Mouse (Mus musculus) MEL (cell line): ENCODE measurements around the gene Ankrd22. TPM values are rescaled to one million over a fixed set of nuclear protein-coding genes. Genes with fewer than 3 reads are reported as not detected.

Source experiments
- DNase-seq: peaks from one replicate; pipeline ENCODE4 v3.0.0; 2011; ENCODE audit warnings: low read depth, low spot score
- H3K27ac ChIP-seq: 2 replicates; pipeline ENCODE4 v1.5.1; 2012; ENCODE audit warnings: low read depth, mild to moderate bottlenecking, control low read depth, low read length, moderate library complexity; ENCODE audit not compliant: control insufficient read depth
- H3K27me3 ChIP-seq, 2 experiments: fragments of 150-350 bp in 1 of 2; sonication (generic) in 1 of 2; 2 replicates each; pipeline ENCODE4 v1.6.1; 2012; ENCODE audit warnings: low read length in 2 of 2, mild to moderate bottlenecking in 2 of 2, improper control_type of control experiment in 1 of 2, moderate library complexity in 1 of 2; ENCODE audit not compliant: insufficient read depth in 2 of 2, control insufficient read depth in 1 of 2
- H3K36me3 ChIP-seq, 2 experiments: 2 replicates each; pipeline ENCODE4 v1.6.1; 2012 to 2014; ENCODE audit warnings: low read length in 2 of 2, improper control_type of control experiment in 1 of 2, inconsistent platforms in 1 of 2, mild to moderate bottlenecking in 1 of 2; ENCODE audit not compliant: insufficient read depth in 2 of 2, control insufficient read depth in 1 of 2
- H3K4me1 ChIP-seq, 2 experiments: fragments of 150-350 bp in 1 of 2; sonication (generic) in 1 of 2; 2 replicates each; pipeline ENCODE4 v1.6.1; 2012; ENCODE audit warnings: low read length in 2 of 2, improper control_type of control experiment in 1 of 2, mild to moderate bottlenecking in 1 of 2; ENCODE audit not compliant: insufficient read depth in 2 of 2, control insufficient read depth in 1 of 2
- H3K4me3 ChIP-seq, 2 experiments: fragments of 150-350 bp in 1 of 2; sonication (generic) in 1 of 2; 2 replicates each; pipeline ENCODE4 v1.5.1; 2012; ENCODE audit warnings: low read depth in 2 of 2, low read length in 2 of 2, mild to moderate bottlenecking in 2 of 2, moderate library complexity in 2 of 2, control low read depth in 1 of 2, improper control_type of control experiment in 1 of 2; ENCODE audit not compliant: control insufficient read depth in 1 of 2, insufficient read depth in 1 of 2
- H3K79me2 ChIP-seq: 2 replicates; pipeline ENCODE4 v1.6.1; 2012; ENCODE audit warnings: mild to moderate bottlenecking, low read length, moderate library complexity; ENCODE audit not compliant: control insufficient read depth, poor library complexity, insufficient read depth
- H3K9ac ChIP-seq: 2 replicates; pipeline ENCODE4 v1.6.1; 2012; ENCODE audit warnings: low read depth, mild to moderate bottlenecking, control low read depth, low read length, moderate library complexity; ENCODE audit not compliant: control insufficient read depth, poor library complexity, severe bottlenecking
- H3K9me3 ChIP-seq: fragments of 150-350 bp; sonication (generic); replicated peaks from 2 replicates; pipeline ENCODE4 v1.6.1; 2012; ENCODE audit warnings: mild to moderate bottlenecking, low read length, improper control_type of control experiment, moderate library complexity; ENCODE audit not compliant: insufficient read depth
- BHLHE40 ChIP-seq: IDR thresholded peaks from 2 replicates; pipeline ENCODE4 v1.6.1; 2012; ENCODE audit warnings: low read depth, mild to moderate bottlenecking, inconsistent platforms, low read length, improper control_type of control experiment, borderline replicate concordance
- CHD1 ChIP-seq: IDR thresholded peaks from 2 replicates; pipeline ENCODE4 v1.6.1; 2012; ENCODE audit warnings: low read depth, mild to moderate bottlenecking, inconsistent platforms, low read length, improper control_type of control experiment
- E2F4 ChIP-seq: IDR thresholded peaks from 2 replicates; pipeline ENCODE4 v1.6.1; 2011; ENCODE audit warnings: low read depth, low read length, improper control_type of control experiment, borderline replicate concordance
- ELF1 ChIP-seq: IDR thresholded peaks from 2 replicates; pipeline ENCODE4 v1.6.1; 2014; ENCODE audit warnings: low read depth, mild to moderate bottlenecking, inconsistent platforms, low read length, improper control_type of control experiment, moderate library complexity
- ETS1 ChIP-seq: IDR thresholded peaks from 2 replicates; pipeline ENCODE4 v1.6.1; 2012; ENCODE audit warnings: low read depth, mild to moderate bottlenecking, inconsistent platforms, low read length, improper control_type of control experiment, moderate library complexity
- GATA1 ChIP-seq: IDR thresholded peaks from 2 replicates; pipeline ENCODE4 v1.6.1; 2011; ENCODE audit warnings: low read depth, low read length, improper control_type of control experiment
- JUND ChIP-seq: IDR thresholded peaks from 2 replicates; pipeline ENCODE4 v1.6.1; 2011; ENCODE audit warnings: low read depth, mild to moderate bottlenecking, improper control_type of control experiment, low read length
- MAFK ChIP-seq: IDR thresholded peaks from 2 replicates; pipeline ENCODE4 v1.6.1; 2011; ENCODE audit warnings: low read depth, mild to moderate bottlenecking, low read length, improper control_type of control experiment, borderline replicate concordance
- MXI1 ChIP-seq: IDR thresholded peaks from 2 replicates; pipeline ENCODE4 v1.6.1; 2011; ENCODE audit warnings: mild to moderate bottlenecking, low read depth, low read length, improper control_type of control experiment
- MYB ChIP-seq: IDR thresholded peaks from 2 replicates; pipeline ENCODE4 v1.6.1; 2011; ENCODE audit warnings: mild to moderate bottlenecking, low read depth, low read length, improper control_type of control experiment
- NELFE ChIP-seq: IDR thresholded peaks from 2 replicates; pipeline ENCODE4 v1.6.1; 2011; ENCODE audit warnings: low read depth, low read length, improper control_type of control experiment
- NRF1 ChIP-seq: IDR thresholded peaks from 2 replicates; pipeline ENCODE4 v1.6.1; 2014; ENCODE audit warnings: low read depth, mild to moderate bottlenecking, inconsistent platforms, low read length, improper control_type of control experiment, moderate library complexity; ENCODE audit not compliant: poor library complexity, insufficient read depth, severe bottlenecking
- POLR2A ChIP-seq, 2 experiments: IDR thresholded peaks; 2 replicates each; pipeline ENCODE4 v1.6.1; 2011 to 2012; ENCODE audit warnings: low read length in 2 of 2, mild to moderate bottlenecking in 2 of 2, control low read depth in 1 of 2, improper control_type of control experiment in 1 of 2, low read depth in 1 of 2, moderate library complexity in 1 of 2; ENCODE audit not compliant: control insufficient read depth in 1 of 2, insufficient read depth in 1 of 2, poor library complexity in 1 of 2
- POLR2AphosphoS2 ChIP-seq: IDR thresholded peaks from 2 replicates; pipeline ENCODE4 v1.6.1; 2011; ENCODE audit warnings: low read length, improper control_type of control experiment
- POLR2AphosphoS5 ChIP-seq: IDR thresholded peaks from 2 replicates; pipeline ENCODE4 v1.6.1; 2012; ENCODE audit warnings: low read depth, borderline replicate concordance, mild to moderate bottlenecking, inconsistent platforms, low read length, moderate library complexity, mixed read lengths
- RCOR1 ChIP-seq: IDR thresholded peaks from 2 replicates; pipeline ENCODE4 v1.6.1; 2012; ENCODE audit warnings: low read depth, mild to moderate bottlenecking, inconsistent platforms, low read length, improper control_type of control experiment
- SIN3A ChIP-seq: IDR thresholded peaks from 2 replicates; pipeline ENCODE4 v1.6.1; 2012; ENCODE audit warnings: low read length, improper control_type of control experiment, inconsistent platforms
- SMC3 ChIP-seq: IDR thresholded peaks from 2 replicates; pipeline ENCODE4 v1.6.1; 2011; ENCODE audit warnings: low read depth, low read length, improper control_type of control experiment
- TAL1 ChIP-seq: IDR thresholded peaks from 2 replicates; pipeline ENCODE4 v1.6.1; 2012; ENCODE audit warnings: mild to moderate bottlenecking, inconsistent platforms, low read length, moderate library complexity, mixed read lengths
- TBP ChIP-seq: IDR thresholded peaks from 2 replicates; pipeline ENCODE4 v1.8.0; 2011; ENCODE audit warnings: low read depth, low read length, improper control_type of control experiment
- TCF12 ChIP-seq: IDR thresholded peaks from 2 replicates; pipeline ENCODE4 v1.6.1; 2014; ENCODE audit warnings: low read depth, mild to moderate bottlenecking, inconsistent platforms, low read length, improper control_type of control experiment, moderate library complexity
- UBTF ChIP-seq: IDR thresholded peaks from 2 replicates; pipeline ENCODE4 v1.6.1; 2012; ENCODE audit warnings: low read depth, mild to moderate bottlenecking, inconsistent platforms, low read length, improper control_type of control experiment, moderate library complexity, borderline replicate concordance; ENCODE audit not compliant: insufficient read depth
- USF1 ChIP-seq: IDR thresholded peaks from 2 replicates; pipeline ENCODE4 v1.6.1; 2014; ENCODE audit warnings: low read depth, mild to moderate bottlenecking, inconsistent platforms, low read length, improper control_type of control experiment, moderate library complexity
- USF2 ChIP-seq, 2 experiments: IDR thresholded peaks; 2 replicates each; pipeline ENCODE4 v1.6.1; 2011 to 2012; ENCODE audit warnings: improper control_type of control experiment in 2 of 2, low read length in 2 of 2, borderline replicate concordance in 1 of 2, inconsistent platforms in 1 of 2, low read depth in 1 of 2, mild to moderate bottlenecking in 1 of 2; ENCODE audit not compliant: insufficient read depth in 1 of 2
- ZMIZ1 ChIP-seq: IDR thresholded peaks from 2 replicates; pipeline ENCODE4 v1.6.1; 2012; ENCODE audit warnings: low read depth, mild to moderate bottlenecking, inconsistent platforms, low read length, improper control_type of control experiment, moderate library complexity
- polyA plus RNA-seq, 2 experiments: library from polyadenylated mRNA; stranded (reverse) in 1 of 2; unstranded in 1 of 2; fragments of >175 nt in 1 of 2; fragments of >200 nt in 1 of 2; gene quantifications; 2 replicates each; pipeline versions ENCODE4 v1.2.1 to v1.2.4; 2012; ENCODE audit warnings: low replicate concordance in 2 of 2, low read depth in 1 of 2; ENCODE audit not compliant: insufficient read length in 2 of 2, insufficient read depth in 1 of 2, missing spikeins in 1 of 2
- total RNA-seq: library from RNA; depleted of rRNA; stranded (reverse); fragments of 300-350 nt; gene quantifications from 2 replicates; pipeline ENCODE4 v1.2.3, GENCODE M21; 2012

The Ankrd22 gene
- total and polyA plus RNA-seq, 3 experiments = not detected

DNA sequence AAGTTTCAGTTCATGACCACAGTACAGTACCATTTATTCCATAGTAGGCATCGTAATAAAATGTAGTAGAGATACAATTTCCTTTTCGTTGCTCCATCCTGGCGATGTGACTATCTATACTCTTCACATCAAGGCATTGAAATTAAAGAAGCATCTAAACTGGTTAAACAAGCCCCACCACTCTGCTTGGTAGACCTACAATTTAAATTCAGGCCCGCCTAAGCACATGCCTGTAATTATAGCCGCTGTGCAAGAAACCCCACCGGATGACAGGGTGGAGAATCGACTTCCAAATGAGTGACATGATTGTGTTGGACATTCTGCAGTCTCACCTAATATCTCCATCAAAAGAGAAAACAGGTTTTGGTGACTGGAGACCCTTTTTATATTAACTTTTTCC, 64.0 kb downstream of the Ankrd22 start:
- Histone ChIP-seq H3K9ac (no peak overlapping the region), H3K4me3 (no peak overlapping the region)
- TF ChIP-seq SMC3 = no peak
- no peak for TF ChIP-seq USF2 (IDR thresholded peaks at IDR 0.05; ENCODE audit: borderline replicate concordance in 1 of 2, insufficient read depth in 1 of 2, low read depth in 1 of 2, low read length in 2 of 2)
- TF ChIP-seq NELFE = no peak
- TF ChIP-seq MAFK = no peak
- TF ChIP-seq USF1 = no peak
- TF ChIP-seq E2F4 = no peak
- no peak for TF ChIP-seq NRF1
- TF ChIP-seq POLR2A (IDR thresholded peaks at IDR 0.05; ENCODE audit: control insufficient read depth in 1 of 2, insufficient read depth in 1 of 2, low read depth in 1 of 2, low read length in 2 of 2, poor library complexity in 1 of 2) = no peak
- TF ChIP-seq MYB = no peak
- TF ChIP-seq ETS1 = no peak
- no peak for TF ChIP-seq TAL1
- TF ChIP-seq UBTF = no peak
- TF ChIP-seq ZMIZ1 = no peak
- no peak for TF ChIP-seq ELF1
- TF ChIP-seq CHD1 = no peak
- TF ChIP-seq POLR2AphosphoS2 = no peak
- no peak for TF ChIP-seq RCOR1
- TF ChIP-seq TCF12 = no peak
- TF ChIP-seq MXI1 = no peak
- TF ChIP-seq POLR2AphosphoS5 = no peak
- TF ChIP-seq, all 39 proteins: peak for 0
- no peaks in the 10 kb centered on the region for H3K9me3 ChIP-seq
- no peaks in the 10 kb centered on the region; a peak in 2 of 4 replicates for H3K27me3 ChIP-seq
- no peak overlapping the region for H3K27ac ChIP-seq
- no peak for DNase-seq
- H3K79me2 ChIP-seq = no peaks in the 10 kb centered on the region
- H3K4me1 ChIP-seq = no peaks in the 10 kb centered on the region
- H3K36me3 ChIP-seq = no peaks in the 10 kb centered on the region

DNA sequence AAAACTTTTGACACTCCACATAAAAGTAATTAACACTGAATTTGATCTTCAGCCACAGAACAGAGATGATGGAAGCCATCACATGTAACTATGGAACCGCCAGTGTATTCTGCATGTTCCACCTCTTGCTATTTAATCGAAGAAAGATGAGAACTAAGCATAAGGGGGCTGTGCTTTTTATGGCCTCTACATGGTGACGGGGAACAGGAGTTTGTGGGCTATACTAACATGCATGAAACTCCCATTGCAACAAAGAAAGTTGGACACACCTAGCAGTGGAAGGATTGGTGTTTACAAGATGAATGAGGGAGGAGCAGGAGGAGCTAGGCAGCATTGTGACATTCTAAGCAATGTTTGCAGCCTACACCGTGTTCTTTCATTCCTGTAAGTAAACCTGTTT, 65.2 kb downstream of the Ankrd22 start, which contains the start of gene Lipm:
Gene Lipm, plus strand, starts transcription at position 301 of the 400 bp plus-strand sequence.
- no peak within 1 kb of the TSS for H3K4me3 ChIP-seq
- H3K9me3 ChIP-seq = no peaks in the 10 kb centered on the region
- H3K79me2 ChIP-seq = no peaks in the 10 kb centered on the region
- DNase-seq = no peak
- H3K27me3 ChIP-seq = no peaks in the 10 kb centered on the region; a peak in 2 of 4 replicates
- TF ChIP-seq GATA1 = no peak
- TF ChIP-seq JUND = no peak
- TF ChIP-seq ELF1 = no peak
- TF ChIP-seq BHLHE40 = no peak
- TF ChIP-seq ETS1 = no peak
- no peak for TF ChIP-seq CHD1
- no peak for TF ChIP-seq TAL1
- TF ChIP-seq USF2 (IDR thresholded peaks at IDR 0.05; ENCODE audit: borderline replicate concordance in 1 of 2, insufficient read depth in 1 of 2, low read depth in 1 of 2, low read length in 2 of 2) = no peak
- TF ChIP-seq SIN3A = no peak
- no peak for TF ChIP-seq RCOR1
- TF ChIP-seq ZMIZ1 = no peak
- no peak for TF ChIP-seq TBP
- TF ChIP-seq, all 39 proteins: peak for 0
- no peak within 1 kb of the TSS for H3K9ac ChIP-seq
- no peaks in the 10 kb centered on the region for H3K36me3 ChIP-seq
- H3K27ac ChIP-seq = no peak within 1 kb of the TSS
- no peaks in the 10 kb centered on the region for H3K4me1 ChIP-seq
